Mouse (Mus musculus) heart, postnatal 10 days (tissue): Measurements from ENCODE around the gene Mapt. TPM values are rescaled to one million over a fixed set of nuclear protein-coding genes. Genes with fewer than 3 reads are reported as not detected.

Experiments used
- DNase-seq, 2 experiments: peaks; one replicate each; pipeline ENCODE4 v3.0.0; 2021
- intact Hi-C: fragments of 180-260 bp; cut with DNase I; formaldehyde crosslinking; loops from one replicate; pipeline ENCODE4 v1.15.1; 2025
- total RNA-seq, 2 experiments: library from RNA; stranded (reverse); gene quantifications; 2 replicates each; pipeline ENCODE4 v1.2.3; 2021

Mapt gene
- total RNA-seq, 2 experiments from 2014 or later: 40.7 to 52.8 TPM

GRCm38 (mm10) chr11:104270452-104270851 lies 39.3 kb downstream of the Mapt start:
- no peak for DNase-seq
- intact Hi-C loops: no loop called here

GRCm38 (mm10) chr11:104270876-104271275 lies 39.7 kb downstream of the Mapt start:
- intact Hi-C loops: no loop called here
- no peak for DNase-seq

GRCm38 (mm10) chr11:104271876-104272275 lies 40.7 kb downstream of the Mapt start:
- intact Hi-C loops: no loop called here
- DNase-seq: peak; percentile 26 to 35

DNA sequence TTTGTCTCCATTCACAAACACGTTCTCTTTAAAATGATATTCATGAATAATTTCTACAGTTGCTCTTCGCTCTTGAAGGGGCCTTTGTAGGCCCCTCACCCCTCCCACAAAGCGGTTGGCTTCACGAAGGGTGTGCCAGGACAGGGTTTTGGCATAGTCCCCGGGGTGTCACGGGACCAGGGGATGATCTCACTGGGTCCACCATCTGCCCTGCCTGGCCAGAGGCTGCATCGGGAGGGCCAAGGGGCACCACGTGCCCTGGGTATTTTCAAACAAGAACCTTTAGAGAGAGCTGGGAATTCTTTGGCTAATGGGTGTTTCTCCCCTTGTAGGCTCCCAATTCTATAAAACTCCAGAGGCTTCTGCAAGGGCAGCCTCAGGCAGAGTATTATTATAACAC lies 41.2 kb downstream of the Mapt start:
- intact Hi-C loops: no loop called here
- DNase-seq: peak; percentile 88 to 91

- no peak for DNase-seq
- intact Hi-C loops: no loop called here
Observed at GRCm38 (mm10) chr11:104275765-104276164, 44.6 kb downstream of the Mapt start.

- intact Hi-C loops: loop anchor here (2.0 kb wide), 1 partner anchor 47 kb away; the partner anchor contains the start of gene Mapt
- peak; percentile 66 to 82 for DNase-seq
Observed at GRCm38 (mm10) chr11:104278222-104278621, 47.0 kb downstream of the Mapt start.

GRCm38 (mm10) chr11:104279049-104279448 lies 47.9 kb downstream of the Mapt start:
- intact Hi-C loops: loop anchor here (2.0 kb wide), 1 partner anchor 48 kb away; the partner anchor contains the start of gene Mapt
- DNase-seq: no peak

GRCm38 (mm10) chr11:104279538-104279937 lies 48.3 kb downstream of the Mapt start:
- intact Hi-C loops: loop anchor here (2.0 kb wide), 1 partner anchor 49 kb away; the partner anchor contains the start of gene Mapt
- DNase-seq: no peak

GRCm38 (mm10) chr11:104281501-104281900 lies 50.3 kb downstream of the Mapt start:
- no peak for DNase-seq
- intact Hi-C loops: no loop called here

- DNase-seq: no peak
- intact Hi-C loops: no loop called here
Observed at GRCm38 (mm10) chr11:104287113-104287512, 55.9 kb downstream of the Mapt start.

DNA sequence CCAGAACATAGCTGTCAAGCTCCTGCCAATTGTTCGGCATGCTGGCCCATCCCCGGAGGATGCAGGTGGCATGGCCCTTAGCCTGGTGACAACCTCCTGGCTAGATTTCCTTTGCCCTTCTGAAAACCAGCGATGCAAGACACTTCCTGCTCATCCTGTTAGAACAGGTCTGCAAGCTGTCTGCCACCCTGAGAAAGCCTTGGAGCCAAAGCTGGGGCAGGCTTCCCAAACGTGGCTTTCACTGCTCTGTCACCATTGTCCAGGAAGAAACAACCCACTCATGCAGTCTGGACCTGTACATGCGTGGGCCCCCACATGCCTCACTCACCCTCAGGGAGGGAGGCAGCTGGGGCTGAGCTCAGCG lies 57.6 kb downstream of the Mapt start:
- intact Hi-C loops: no loop called here
- DNase-seq: no peak

GRCm38 (mm10) chr11:104289199-104290031 lies 58.2 kb downstream of the Mapt start:
- DNase-seq: peak; percentile 55 to 69
- intact Hi-C loops: no loop called here

GRCm38 (mm10) chr11:104292443-104293220 lies 61.4 kb downstream of the Mapt start:
- intact Hi-C loops: no loop called here
- DNase-seq: no peak

DNA sequence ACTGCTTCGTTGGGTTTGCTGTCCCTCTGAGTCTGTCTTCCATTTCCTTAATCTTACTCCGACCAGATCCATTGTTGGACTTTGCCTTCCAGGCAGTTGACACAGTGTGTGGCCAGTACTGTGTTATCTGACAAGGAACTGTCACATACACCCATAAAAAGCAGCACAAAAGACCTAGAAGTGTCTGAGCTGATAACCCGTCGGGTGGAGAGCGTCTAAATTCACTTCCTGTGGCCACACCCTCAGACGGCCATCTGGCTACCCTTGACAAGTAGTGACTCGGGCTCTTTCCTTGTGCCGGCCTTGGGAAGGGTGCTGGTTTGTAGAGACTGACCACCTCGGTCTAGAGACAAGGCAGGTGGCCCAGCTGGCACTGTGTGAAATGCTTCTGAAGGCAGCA lies 62.1 kb downstream of the Mapt start:
- intact Hi-C loops: no loop called here

DNA sequence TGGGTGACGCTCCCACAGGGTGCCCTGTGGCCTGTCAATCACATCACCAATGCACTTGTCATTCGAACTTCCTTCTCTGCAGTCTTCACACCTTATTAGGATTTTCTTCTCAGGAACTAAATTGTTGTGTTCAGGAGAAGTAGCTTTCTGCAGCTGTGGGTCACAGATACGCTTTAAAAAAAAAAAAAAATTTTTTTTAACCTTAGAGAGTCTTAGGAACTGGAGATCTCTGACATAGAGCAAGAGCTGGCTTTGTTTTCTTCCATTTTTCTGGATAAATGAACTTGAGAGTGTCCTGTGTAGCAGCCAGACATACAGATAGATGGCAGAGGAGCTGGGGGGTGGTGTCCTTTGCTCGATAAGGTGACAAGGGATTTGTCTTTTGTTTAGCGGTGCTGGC lies 64.0 kb downstream of the Mapt start:
- no peak for DNase-seq
- intact Hi-C loops: no loop called here

More for the DNA sequence above, 62.1 kb downstream of the Mapt start:
- no peak for DNase-seq

DNA sequence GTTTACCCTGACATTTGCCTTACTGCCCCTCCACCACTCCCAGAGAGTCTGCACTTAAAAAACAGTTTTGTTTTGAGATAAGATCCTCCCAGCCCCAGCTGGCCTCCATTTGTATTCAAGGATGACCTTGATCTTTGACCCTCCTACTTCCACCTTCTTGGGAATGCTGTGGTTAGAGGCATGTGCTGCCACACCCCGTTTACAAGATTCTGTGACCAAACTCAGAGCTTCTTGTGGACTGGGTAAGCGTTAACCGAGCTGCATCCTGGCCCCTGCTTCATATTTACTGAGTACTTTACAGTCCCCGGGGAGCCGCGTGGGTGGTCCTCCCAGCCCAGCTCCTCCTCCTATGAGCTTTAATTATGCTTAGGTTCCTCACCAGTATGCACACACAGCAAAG lies 64.5 kb downstream of the Mapt start:
- no peak for DNase-seq
- intact Hi-C loops: no loop called here

DNA sequence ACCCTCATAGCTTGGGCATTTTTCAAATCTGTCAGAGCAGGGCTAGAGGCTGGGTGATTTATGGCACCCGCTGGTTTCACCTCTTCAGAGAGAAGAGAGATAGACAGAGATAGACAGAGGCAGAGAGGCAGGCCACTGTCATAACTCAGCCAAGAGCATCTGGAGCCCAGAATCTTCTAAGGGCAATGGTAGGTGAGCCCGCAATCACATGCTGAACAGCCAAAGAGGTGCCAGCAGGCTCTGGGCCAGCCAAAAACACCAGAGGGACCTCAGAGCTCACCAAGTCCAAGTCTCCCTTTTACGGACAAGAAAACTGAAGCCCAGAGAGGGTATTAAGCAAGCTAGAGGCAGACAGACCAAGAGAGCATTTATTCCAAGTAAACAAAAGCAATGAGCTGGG lies 66.5 kb downstream of the Mapt start:
- intact Hi-C loops: no loop called here
- DNase-seq: peak; percentile 63 to 66

DNA sequence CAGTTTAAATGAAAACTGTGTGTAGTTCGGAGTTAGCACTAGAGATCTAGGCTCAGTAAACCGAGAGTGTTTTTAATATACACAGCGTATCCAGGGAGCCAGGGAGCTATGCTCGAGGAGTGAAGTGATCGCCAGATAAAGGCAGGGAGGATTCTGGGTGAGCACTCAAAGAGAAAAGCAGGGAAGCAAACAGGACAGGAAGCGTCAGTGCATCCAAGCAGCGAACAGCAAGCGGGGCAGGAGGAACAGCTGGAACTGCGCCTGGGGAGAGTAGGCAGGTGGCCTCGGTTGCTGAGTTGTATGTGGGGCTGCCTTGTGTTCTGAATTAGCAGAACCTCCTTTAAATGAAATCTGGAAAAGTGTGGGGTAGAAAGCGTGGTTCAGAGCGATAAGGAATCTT lies 71.4 kb downstream of the Mapt start:
- intact Hi-C loops: no loop called here

DNA sequence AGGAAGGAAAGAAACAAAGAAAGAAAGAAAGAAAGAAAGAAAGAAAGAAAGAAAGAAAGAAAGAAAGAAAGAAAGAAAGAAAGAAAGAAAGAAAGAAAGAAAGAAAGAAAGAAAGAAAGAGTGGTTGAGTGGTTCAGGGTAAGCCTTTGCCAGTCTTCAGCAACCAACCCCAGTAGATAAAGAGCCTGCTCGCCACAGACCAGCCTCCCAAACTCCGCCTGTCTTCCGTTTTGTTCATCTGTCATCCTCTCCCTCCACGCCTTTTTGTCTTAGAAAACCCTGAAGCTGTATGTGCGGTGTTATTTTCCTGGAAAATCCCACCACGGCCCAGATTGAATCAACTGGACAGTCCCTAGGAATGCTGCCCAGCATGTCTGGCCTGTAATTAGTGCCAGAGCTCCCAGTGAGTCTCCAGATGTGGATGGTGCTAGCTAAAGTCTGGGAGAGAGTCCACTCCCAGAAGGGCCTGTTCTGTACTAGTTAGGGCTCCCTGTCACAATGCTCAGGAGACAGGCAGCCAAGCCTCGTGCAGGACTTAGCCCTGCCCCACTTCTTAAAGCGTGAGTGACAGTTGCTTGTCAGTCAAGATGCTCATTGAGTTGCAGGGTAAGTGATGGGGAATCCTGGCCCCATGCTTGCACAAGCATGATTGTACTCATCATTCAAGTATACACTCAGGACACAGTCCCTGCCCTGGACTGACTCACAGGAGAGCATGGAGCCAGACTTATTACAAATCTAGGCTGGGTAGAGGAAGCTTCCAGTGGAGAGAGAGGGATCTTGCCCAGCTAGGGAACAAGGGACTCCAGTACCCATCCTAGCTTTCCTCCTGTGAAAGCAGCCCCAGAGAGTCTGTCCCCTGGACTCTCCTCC lies 72.1 kb downstream of the Mapt start:
- peak in 1 of 2 experiments; percentile 41 for DNase-seq
- intact Hi-C loops: no loop called here

More for the DNA sequence above, 71.4 kb downstream of the Mapt start:
- DNase-seq: no peak

DNA sequence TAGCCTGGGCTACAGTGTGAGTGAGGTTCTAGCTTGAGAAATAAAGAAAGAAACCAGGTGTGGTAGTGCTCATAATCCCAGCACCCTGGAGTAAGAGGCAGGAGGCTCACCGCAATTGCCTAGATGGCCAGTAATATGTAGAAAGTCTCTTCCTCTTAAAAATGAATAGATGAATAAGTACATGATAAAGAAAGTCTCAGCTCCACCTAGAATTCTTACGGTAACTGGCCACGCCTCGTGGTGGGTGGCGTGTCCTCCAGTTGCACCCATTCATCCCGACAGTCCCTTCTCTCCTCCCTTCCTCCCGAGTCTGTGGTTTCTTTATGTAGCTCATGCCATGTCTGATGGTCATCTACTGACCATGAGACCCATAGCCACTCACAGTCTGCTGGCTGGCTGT lies 74.5 kb downstream of the Mapt start:
- intact Hi-C loops: no loop called here
- no peak for DNase-seq

DNA sequence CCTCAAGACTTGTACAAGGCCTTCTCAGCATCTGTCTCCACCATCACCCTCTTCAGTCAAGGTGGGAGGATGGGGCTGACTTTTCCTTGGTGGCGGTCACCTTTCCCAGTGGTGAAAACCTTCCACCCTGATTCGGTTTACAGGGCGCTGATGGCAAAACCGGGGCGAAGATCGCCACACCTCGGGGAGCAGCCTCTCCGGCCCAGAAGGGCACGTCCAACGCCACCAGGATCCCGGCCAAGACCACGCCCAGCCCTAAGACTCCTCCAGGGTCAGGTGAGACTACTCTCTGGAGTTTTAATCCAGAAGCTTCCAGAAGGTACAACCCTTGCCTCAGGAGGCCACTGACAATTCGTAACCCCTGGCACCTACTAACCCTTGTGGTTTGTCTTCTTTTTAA lies 75.3 kb downstream of the Mapt start:
- DNase-seq: no peak
- intact Hi-C loops: no loop called here
